Mouse (Mus musculus) midbrain, embryonic 16.5 days (tissue): ENCODE measurements around the gene Slc22a1. TPM values are rescaled to one million over a fixed set of nuclear protein-coding genes. Genes with fewer than 3 reads are reported as not detected.

Experiments used
- ATAC-seq: fragments of 200-750 bp; cut with Nextera tagmentation; 2 replicates; pipeline ENCODE4 v1.8.0; 2017; ENCODE audit warnings: moderate TSS enrichment
- H3K27ac ChIP-seq: fragments of 300-500 bp; sonication (generic); 2 replicates; pipeline ENCODE4 v1.5.1; 2014; ENCODE audit warnings: mild to moderate bottlenecking, low read length, mixed read lengths
- H3K27me3 ChIP-seq: fragments of 300-500 bp; sonication (generic); 2 replicates; pipeline ENCODE4 v1.6.1; 2014; ENCODE audit warnings: low read depth, low read length, mixed read lengths; ENCODE audit not compliant: control insufficient read depth, insufficient read depth
- H3K36me3 ChIP-seq: fragments of 300-500 bp; sonication (generic); 2 replicates; pipeline ENCODE4 v1.6.1; 2014; ENCODE audit warnings: mild to moderate bottlenecking, low read length, moderate library complexity, mixed read lengths; ENCODE audit not compliant: control insufficient read depth, insufficient read depth
- H3K4me1 ChIP-seq: fragments of 300-500 bp; sonication (generic); 2 replicates; pipeline ENCODE4 v1.6.1; 2014; ENCODE audit warnings: mild to moderate bottlenecking, low read length, mixed read lengths; ENCODE audit not compliant: control insufficient read depth, insufficient read depth
- H3K4me2 ChIP-seq: fragments of 300-500 bp; sonication (generic); 2 replicates; pipeline ENCODE4 v1.6.1; 2014; ENCODE audit warnings: mild to moderate bottlenecking, low read length, mixed read lengths
- H3K4me3 ChIP-seq: fragments of 300-500 bp; sonication (generic); 2 replicates; pipeline ENCODE4 v1.5.1; 2014; ENCODE audit warnings: low read depth, mild to moderate bottlenecking, low read length, moderate library complexity, mixed read lengths
- H3K9ac ChIP-seq: fragments of 300-500 bp; sonication (generic); 2 replicates; pipeline ENCODE4 v1.6.1; 2014; ENCODE audit warnings: low read depth, low read length, mixed read lengths
- H3K9me3 ChIP-seq: fragments of 300-500 bp; sonication (generic); replicated peaks from 2 replicates; pipeline ENCODE4 v1.6.1; 2014; ENCODE audit warnings: mild to moderate bottlenecking, low read length, mixed read lengths; ENCODE audit not compliant: control insufficient read depth, poor library complexity, severe bottlenecking
- WGBS: fragments of 180-500 bp; shearing (Covaris S2); extraction: QIAGEN DNeasy Blood & Tissue Kit; methylation state at CpG from one replicate; pipeline ENCODE4 v1.1.7; 2014; 5-methylcytosine and 5-hydroxymethylcytosine counted together
- polyA plus RNA-seq: library from polyadenylated mRNA; unstranded; fragments of >200 nt; fragmentation: Nextera tagmentation; extraction: Ambion mirVana; gene quantifications from 2 replicates; pipeline ENCODE4 v1.2.1, GENCODE M21; 2015

Slc22a1 gene
- polyA plus RNA-seq, 1 experiment from 2014 or later: not detected

DNA sequence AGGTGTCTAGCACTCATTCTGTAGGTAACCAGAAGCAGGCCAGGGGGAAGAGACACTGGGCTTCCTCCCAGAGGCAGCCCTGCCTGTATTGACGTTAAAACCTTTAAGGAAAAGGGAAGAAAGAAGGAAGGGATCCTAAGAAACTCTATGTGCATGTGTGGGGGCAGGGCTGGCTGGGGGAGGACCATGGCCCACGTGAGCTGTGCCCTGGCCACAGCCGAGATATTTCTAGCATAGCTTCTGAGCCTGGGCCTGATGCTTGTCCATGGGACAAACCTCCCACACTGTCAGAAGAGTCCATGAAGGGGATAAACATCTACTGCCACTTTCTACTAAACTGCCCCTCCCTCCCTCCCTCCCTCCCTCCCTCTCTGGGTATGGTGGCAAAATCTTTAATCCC lies 1.8 kb downstream of the Slc22a1 start:
- no peak for ATAC-seq
- no peaks in the 10 kb centered on the region for H3K4me1 ChIP-seq
- no peak overlapping the region for H3K27ac ChIP-seq
- no peaks in the 10 kb centered on the region for H3K36me3 ChIP-seq
- no peaks in the 10 kb centered on the region for H3K27me3 ChIP-seq
- H3K4me3 ChIP-seq: no peak overlapping the region
- no peaks in the 10 kb centered on the region for H3K9me3 ChIP-seq
- H3K9ac ChIP-seq: no peak overlapping the region
- H3K4me2 ChIP-seq: no peak overlapping the region
- 71% methylated on average over 3 of the region's 3 CpGs for WGBS

DNA sequence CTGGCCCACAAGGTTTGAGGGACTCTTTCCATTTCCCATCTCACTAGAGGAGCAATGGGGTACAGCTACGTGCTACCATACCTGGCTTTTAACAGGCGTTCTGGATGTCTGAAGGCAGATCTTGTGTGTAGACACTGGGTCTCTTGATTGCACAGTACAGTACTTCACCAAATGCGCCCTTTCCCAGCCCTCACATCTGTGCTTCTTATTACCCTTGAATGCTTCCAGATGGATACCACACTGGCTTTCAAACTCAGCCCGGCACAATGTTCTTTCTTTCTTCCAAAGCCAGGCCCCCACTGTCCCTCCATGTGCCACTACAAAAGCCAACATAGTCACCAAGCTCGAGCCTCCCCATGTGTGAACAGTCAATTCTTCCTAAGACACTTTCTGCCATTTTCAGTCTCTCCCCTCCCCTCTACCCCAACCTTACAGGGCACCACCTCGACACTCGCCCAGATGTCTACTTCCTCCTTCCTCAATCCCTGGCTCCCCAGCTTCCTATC lies 3.3 kb downstream of the Slc22a1 start:
- Histone ChIP-seq H3K27ac (no peak overlapping the region), H3K4me1 (no peaks in the 10 kb centered on the region), H3K4me3 (no peak overlapping the region), H3K27me3 (no peaks in the 10 kb centered on the region), H3K36me3 (no peaks in the 10 kb centered on the region), H3K9ac (no peak overlapping the region), H3K9me3 (no peaks in the 10 kb centered on the region), H3K4me2 (no peak overlapping the region)
- WGBS: 83% methylated on average over 7 of the region's 7 CpGs
- ATAC-seq: no peak

DNA sequence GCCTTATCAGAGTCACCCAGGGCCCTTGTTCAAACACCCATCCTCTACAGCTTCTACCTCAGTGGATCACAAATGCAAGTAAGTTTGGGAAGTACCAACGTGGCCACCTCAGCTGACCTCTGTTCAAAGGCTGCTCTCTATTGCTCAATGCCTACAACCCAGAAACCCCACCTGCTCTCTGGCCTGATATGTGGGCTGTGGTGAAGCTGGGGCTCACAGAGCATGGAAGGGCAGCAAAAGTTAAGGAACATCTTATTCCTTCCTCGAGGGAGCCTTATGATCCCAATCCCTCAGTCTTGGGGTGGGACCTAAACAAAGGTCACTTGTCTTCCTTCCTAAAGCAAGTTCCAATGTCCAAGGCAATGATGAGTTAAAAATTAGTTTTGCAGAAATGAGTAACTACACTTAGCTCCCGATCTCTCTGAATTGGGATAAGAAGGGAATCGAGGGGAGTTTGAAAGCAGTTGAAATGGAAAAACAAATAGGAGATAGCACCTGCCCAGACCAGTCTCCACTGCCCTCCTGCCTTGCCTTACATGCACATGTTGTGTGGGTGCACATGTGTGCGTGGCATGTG lies 4.5 kb downstream of the Slc22a1 start:
- Histone ChIP-seq H3K9me3 (no peaks in the 10 kb centered on the region), H3K4me1 (no peaks in the 10 kb centered on the region), H3K9ac (no peak overlapping the region), H3K36me3 (no peaks in the 10 kb centered on the region), H3K27ac (no peak overlapping the region), H3K4me3 (no peak overlapping the region), H3K4me2 (no peak overlapping the region), H3K27me3 (no peaks in the 10 kb centered on the region)
- WGBS: 79% methylated on average over 5 of the region's 5 CpGs
- no peak for ATAC-seq

DNA sequence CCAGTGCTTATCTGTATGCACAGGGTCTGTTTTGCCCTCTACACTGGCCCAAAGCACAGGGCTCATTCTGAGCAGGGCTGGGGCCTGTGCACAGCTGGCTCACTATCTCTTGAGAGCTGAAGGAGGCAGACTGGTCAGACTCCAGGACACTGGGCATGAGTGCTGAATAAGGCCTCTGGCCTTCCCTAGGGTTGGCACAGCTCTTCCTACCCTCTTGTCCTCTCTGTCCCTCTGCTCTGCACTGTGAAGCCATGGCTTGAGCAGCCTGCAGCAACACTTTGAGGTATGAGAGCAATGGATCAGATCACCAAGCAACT lies 6.3 kb downstream of the Slc22a1 start:
- H3K4me1 ChIP-seq: no peaks in the 10 kb centered on the region

DNA sequence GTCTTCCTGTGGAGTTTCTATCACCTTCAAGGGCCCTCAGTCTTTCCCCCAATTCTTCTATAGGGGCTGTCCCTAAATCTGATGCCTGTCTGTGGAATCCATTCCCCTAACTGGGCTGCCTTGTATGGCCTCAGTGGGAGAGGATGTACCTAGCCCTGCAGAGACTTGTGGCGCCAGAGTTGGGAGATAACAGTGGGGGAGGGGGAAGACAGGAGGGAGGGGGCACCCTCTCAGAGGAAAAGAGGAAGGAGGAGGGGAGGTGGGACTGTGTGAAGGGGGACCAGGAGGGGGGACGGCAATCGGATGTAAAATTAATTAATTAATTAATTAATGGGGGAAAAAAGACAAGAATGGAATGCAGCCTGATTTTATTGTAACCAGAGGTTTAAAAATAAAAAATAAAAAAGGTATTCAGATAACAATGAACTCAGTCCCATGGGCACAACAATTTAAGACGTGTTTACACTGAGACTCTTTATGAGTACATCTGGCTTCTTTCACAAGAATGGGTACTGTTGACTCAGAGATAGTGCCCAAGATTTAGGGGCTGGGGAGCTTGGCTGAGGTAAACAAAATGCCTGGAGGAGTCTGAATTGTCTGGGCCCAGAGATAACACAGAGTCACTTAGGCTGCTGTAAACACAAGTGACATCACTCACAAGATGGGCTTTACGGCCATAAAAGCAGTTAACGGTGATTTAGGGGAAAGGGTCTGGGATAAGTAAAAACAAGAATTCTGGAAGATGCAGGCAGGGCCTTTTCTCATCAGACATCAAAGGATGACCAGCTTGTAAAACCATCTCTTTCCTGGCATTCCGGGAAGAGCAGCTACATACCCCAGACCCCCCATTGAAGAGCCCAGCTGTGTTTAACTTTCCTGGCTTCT lies 6.9 kb downstream of the Slc22a1 start:
- ATAC-seq: no peak
- Histone ChIP-seq H3K4me2 (no peak overlapping the region), H3K9me3 (no peaks in the 10 kb centered on the region), H3K9ac (no peak overlapping the region), H3K4me1 (no peaks in the 10 kb centered on the region), H3K4me3 (no peak overlapping the region), H3K27ac (no peak overlapping the region), H3K27me3 (no peaks in the 10 kb centered on the region), H3K36me3 (no peaks in the 10 kb centered on the region)
- WGBS: 62% methylated on average over 7 of the region's 7 CpGs

More for the DNA sequence above, 6.3 kb downstream of the Slc22a1 start:
- Histone ChIP-seq H3K9me3 (no peaks in the 10 kb centered on the region), H3K36me3 (no peaks in the 10 kb centered on the region), H3K27ac (no peak overlapping the region), H3K27me3 (no peaks in the 10 kb centered on the region), H3K9ac (no peak overlapping the region), H3K4me3 (no peak overlapping the region), H3K4me2 (no peak overlapping the region)
- no peak for ATAC-seq

DNA sequence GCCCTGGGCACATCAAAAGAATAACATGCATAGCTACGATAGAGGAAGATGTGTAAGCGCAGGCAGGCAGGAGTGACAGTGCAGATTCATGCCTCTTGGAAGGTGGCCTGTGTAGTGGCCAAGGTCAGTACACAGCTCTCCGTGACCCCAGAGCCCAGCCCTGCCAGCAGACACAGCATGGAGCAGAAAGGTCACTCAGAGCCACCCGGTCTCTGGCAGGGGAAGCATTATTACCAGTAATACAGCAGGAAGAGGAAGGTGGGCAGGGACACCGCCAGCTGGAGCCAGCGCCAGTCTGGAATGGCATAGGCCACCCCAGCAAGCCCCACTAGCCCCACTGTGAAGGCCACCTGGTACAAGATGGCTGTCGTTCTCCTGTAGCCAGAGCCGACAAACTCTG lies 11.5 kb downstream of the Slc22a1 start:
- Histone ChIP-seq H3K4me1 (no peaks in the 10 kb centered on the region), H3K9me3 (no peaks in the 10 kb centered on the region), H3K4me2 (no peak overlapping the region), H3K36me3 (no peaks in the 10 kb centered on the region), H3K4me3 (no peak overlapping the region), H3K27me3 (no peaks in the 10 kb centered on the region), H3K9ac (no peak overlapping the region), H3K27ac (no peak overlapping the region)
- 82% methylated on average over 8 of the region's 8 CpGs for WGBS
- no peak for ATAC-seq

DNA sequence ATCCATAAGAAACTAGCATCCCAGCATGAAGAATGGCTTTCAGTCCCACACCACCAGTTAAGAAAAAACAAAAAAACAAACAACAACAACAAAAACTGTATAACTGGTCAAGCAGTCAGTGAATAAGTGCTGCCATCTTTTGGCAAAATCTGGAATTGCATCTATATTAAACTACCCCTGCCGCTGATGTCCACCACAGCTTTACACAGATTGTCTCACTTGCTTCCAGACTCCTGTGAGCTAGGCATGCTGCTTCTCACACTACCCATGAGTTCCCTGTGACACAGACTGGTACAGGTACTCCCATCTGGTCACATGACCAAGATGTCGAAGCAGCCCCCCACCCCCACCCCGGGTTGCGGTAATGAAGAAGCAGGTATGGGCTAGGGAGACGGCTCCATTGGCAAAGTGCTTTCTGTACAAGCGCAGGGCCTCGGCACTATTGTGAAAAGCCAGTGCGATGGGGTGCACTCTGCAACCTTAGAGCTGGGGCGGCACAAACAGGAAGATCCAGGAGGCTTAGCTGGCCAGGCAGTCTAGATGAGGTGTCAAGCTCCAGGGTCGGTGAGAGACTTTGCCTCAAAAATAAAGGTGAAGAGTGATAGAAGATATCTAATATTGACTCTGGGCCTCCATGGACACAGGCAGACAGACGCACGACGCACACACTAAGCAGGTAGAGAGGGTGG lies 14.9 kb downstream of the Slc22a1 start:
- Histone ChIP-seq H3K4me2 (no peak overlapping the region), H3K9ac (no peak overlapping the region), H3K4me1 (no peaks in the 10 kb centered on the region), H3K36me3 (no peaks in the 10 kb centered on the region), H3K4me3 (no peak overlapping the region), H3K27me3 (no peaks in the 10 kb centered on the region), H3K9me3 (no peaks in the 10 kb centered on the region), H3K27ac (no peak overlapping the region)
- ATAC-seq: peak; percentile 61
- WGBS: 72% methylated on average over 13 of the region's 13 CpGs

DNA sequence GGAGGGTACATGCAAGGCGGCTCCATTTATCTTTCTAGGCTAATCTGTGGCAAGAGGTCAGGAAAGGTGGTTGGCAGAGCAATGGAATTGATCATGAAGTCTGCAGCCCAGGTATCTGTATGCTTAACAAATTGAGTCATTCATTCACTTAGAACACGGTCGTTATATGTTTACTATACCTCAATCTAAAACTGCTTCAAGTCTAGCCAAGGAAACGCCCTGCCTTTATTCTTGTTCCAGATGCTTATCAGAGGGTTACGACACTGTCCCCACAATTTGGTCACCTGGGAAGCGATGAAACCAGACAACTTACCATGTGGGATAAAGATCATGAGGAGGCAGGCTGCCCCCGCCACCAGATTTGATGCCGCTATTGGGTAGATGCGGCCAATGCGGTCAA lies 16.4 kb downstream of the Slc22a1 start:
- Histone ChIP-seq H3K27me3 (no peaks in the 10 kb centered on the region), H3K36me3 (no peaks in the 10 kb centered on the region), H3K4me2 (no peak overlapping the region), H3K9ac (no peak overlapping the region), H3K4me1 (no peaks in the 10 kb centered on the region), H3K27ac (no peak overlapping the region), H3K9me3 (no peaks in the 10 kb centered on the region), H3K4me3 (no peak overlapping the region)
- ATAC-seq: no peak
- 96% methylated on average over 10 of the region's 10 CpGs for WGBS

DNA sequence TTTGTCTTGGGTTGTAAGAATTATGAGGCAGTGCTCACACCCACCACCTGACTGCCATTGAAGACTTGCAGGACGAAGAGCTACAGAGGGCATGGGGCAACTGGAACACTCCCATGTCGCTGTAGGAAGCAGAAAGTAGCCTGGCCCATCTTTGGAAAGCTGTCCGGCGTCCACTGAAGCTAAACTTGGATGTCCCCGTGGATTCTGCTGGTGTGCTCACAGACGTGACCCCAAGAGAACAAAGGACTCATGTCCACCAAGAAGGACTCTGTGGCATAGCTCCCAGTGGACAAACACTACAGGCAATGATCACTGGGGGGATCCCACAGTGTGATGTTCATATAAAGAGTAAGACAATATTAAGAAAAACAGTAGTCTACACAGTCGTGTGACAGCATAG lies 16.8 kb downstream of the Slc22a1 start:
- H3K4me1 ChIP-seq: no peaks in the 10 kb centered on the region
- H3K4me2 ChIP-seq: no peak overlapping the region
- no peak overlapping the region for H3K9ac ChIP-seq
- H3K9me3 ChIP-seq: no peaks in the 10 kb centered on the region
- H3K4me3 ChIP-seq: no peak overlapping the region
- no peaks in the 10 kb centered on the region for H3K36me3 ChIP-seq
- 84% methylated on average over 7 of the region's 7 CpGs for WGBS
- no peaks in the 10 kb centered on the region for H3K27me3 ChIP-seq
- H3K27ac ChIP-seq: no peak overlapping the region
- no peak for ATAC-seq
